Mouse (Mus musculus) v-Abl transformed pro-B cells (cell line): ENCODE results near the gene Ppm1h.

Experiments used
- in situ Hi-C, 2 experiments: fragments of 400-800 bp; cut with MboI; formaldehyde crosslinking; loops; one replicate each; pipeline ENCODE4 v1.15.1; 2025; ENCODE audit not compliant: unreplicated experiment in 2 of 2

The Ppm1h gene

DNA sequence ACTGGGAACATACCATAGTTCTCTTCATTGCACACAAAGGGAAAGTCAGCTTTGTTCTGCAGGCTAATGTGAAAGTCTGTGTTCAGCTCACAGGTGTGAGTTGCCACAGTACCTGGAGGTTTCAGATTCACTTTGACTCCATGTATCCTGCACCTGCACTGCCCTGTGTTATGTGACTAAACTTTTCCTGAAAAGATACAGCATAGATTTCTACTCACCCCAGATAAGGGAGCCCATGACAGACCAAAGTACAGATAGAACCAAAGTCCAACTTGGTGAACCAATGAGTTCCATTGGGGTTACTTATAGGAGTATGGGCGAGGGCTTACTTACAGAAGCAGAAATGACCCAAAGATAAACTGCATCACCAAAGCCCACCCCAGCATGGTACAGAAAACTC lies 17.8 kb downstream of the Ppm1h start:
- in situ Hi-C loops = no loop called here

DNA sequence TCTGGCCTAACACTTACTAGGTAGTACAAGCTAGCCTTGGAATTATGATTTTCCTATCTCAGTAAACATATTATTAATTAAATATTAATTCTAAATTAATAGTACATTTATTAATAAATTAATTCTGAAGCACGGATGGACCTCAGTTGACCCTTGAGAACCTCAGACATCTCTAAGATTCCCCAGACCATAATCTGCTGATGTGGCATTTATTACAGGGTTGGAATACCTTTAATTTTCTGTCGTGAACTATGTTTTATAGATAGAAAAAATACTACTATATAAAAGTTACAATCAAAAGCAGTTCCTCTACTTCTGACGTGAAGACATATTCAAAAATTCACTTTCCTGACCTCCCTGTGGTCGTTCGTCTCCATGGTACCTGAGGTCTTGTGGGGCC lies 19.8 kb downstream of the Ppm1h start:
- in situ Hi-C loops = no loop called here

DNA sequence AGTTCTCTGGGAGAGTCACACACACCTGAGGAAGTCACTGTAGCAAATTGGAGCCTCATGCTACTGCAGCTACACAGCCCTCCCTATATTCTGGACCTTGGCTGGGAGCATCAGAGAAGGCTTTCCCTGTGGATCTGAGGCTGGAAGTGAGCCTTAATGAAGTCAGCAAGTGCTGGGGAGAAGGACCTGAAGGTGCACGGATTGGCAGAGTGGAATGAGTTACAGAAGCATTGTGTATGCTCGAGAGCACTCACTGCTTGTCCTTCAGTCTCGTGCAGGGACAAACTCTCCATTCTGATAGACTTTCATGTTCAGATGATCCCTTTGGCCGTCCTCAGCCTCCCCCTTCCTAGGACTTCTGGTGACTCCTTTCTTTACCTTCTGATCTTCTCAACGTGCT lies 26.3 kb downstream of the Ppm1h start:
- in situ Hi-C loops = no loop called here

DNA sequence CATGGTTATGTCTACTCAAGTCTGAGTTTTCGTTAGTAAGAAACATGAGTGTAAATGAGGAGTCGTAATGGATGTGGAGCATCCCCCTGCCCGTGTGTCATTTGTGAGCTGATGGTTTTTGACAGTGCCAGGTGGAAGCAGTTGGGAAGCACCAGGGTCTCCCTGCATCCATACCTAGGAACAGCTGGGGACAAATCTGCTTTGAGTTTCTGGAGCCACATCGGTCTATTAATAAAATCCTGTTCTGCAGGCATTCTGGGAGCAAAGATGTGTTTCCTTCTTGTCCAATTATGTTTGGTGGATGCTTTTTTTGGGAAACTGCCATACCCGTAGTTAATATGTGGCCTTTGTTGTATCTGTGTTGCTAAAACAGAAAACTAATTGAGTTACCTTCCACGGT lies 26.9 kb downstream of the Ppm1h start:
- in situ Hi-C loops = no loop called here

DNA sequence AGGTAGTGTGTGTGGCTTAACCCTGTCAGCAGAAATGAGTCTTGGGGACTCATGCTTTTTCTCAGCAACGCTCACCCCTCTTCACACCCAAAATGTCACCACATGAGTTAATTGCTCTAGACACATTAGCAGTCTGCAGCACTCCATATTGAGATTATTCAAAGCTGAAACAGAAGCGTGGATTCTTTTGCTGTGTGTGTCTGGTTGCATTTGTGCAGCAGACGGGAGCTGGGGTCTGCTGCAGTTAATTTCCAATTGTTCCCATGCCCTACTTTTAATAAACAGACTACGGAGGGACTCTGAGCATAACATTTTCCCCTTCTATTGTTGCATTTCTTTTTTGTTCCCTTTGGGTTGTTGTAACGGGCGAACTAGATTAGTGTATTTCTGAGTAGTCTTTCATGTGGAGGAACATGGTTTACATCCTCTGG lies 32.8 kb downstream of the Ppm1h start:
- in situ Hi-C loops = no loop called here

DNA sequence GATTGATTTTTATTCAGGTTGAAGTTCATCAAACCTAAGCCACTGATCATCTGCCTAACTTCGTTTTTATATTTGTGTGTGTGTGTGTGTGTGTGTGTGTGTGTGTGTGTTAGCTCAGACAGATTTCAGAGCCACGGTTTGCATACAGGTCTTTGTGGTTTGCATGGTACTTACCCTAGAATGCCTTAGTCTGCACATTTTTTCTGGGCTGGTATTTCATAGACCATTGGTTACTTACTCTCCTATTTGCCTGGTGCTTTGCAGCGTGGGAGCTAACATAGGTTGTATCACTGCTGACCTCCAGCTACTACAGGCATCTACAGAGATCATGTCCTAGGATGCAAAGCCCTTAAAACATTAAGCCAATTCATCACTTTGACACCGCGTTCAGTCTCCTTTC lies 33.7 kb downstream of the Ppm1h start:
- in situ Hi-C loops = no loop called here

DNA sequence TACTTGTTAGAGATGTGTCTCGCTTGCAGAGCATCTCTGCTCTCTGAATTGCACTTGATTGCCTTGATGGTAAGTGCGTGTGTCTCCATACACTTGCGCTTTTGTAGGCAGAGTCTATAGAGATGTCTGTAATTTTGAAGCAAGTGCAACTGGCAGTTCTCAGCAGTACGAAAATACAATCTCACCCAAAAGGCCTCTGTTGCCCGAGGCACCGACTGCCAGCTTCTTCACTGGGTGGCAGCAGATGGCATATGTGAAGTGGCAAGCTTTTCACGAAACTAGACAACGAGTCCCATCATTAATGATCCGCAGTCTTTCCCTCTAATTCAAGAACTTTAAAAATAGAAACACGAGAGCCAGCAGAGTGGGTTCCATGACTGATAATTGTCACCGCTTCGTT lies 37.3 kb downstream of the Ppm1h start:
- in situ Hi-C loops = no loop called here

DNA sequence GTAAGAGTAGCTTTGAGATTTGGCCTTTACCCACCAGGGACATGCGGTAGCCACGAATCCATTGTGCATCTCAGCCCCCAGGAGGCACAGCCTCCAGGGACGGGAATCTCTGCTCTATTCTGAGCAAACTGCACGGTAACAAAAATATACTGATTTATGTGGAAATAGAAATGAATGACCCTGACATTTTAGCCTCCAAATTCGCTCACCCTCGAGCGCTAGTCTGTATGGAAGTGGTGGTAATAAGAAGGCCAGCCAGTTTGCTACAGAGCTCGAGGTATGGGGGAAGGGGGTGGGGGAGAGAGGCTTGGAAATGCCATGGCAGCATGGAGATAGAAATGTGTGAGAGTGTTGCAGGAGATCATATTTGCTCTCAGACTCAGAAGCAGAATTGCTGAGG lies 37.7 kb downstream of the Ppm1h start:
- in situ Hi-C loops = no loop called here

DNA sequence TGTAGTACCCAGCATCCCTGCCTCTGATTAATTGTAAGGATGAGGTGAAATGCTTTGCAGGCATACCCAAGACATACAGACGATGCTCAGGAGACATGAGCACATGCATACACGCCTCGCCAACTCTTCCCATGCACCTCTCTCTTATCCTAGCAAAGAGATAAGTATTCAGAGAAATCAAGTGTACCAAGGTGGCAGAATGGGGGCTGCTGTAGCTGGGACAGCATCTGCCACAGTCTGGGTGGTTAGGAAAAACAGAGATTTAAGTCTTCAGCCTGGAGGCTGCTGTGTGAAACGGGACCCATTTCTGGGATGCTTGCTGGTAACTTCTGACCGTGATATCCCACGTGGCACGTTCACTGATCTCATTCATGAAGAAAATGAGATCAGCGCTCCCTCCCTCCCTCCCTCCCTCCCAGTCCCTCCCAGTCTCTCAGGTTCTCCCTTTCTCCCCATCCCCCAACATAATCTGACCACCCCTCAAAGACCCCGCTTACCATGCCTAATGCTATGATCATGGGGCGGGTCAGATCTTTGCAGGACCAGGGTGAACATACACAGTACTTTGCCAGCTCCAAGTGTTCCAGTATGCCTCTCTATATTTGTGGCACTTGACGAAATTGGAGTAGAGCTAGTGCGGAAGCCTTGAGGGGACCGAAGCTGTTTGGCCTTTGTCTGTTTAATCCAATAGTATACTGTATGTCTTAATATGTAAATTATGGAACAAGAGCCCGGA lies 38.3 kb downstream of the Ppm1h start:
- in situ Hi-C loops = no loop called here

DNA sequence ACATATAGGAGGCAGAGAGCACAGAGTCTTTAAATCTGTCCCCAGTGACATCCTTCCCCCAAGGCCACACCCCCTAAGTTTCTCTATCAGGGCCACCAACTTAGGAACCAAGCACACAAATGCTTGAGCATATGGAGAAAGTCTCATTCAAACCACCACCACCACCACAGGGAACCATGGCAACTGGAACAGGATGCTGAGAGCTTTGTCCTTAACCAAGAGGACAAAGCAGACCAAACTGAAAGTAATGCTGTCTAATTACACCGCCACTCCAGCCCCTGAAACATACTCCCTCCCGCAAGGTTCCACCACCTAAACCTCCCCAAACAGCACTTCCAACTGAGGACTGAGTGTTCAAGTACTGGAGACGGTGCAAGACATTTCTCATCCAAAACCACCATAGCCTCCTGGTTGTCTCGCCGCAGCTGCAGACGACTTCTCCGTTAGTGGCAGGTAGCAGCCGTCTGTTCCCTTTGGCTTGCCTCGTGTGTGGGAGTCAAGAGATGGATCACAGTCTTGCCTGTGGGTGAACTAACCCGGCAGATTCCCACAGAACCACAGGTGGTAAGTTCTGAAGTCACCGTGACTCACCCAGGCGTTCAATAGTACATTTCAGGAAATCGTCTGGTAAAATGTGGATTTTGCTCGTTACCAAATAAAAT lies 39.3 kb downstream of the Ppm1h start:
- in situ Hi-C loops = no loop called here

DNA sequence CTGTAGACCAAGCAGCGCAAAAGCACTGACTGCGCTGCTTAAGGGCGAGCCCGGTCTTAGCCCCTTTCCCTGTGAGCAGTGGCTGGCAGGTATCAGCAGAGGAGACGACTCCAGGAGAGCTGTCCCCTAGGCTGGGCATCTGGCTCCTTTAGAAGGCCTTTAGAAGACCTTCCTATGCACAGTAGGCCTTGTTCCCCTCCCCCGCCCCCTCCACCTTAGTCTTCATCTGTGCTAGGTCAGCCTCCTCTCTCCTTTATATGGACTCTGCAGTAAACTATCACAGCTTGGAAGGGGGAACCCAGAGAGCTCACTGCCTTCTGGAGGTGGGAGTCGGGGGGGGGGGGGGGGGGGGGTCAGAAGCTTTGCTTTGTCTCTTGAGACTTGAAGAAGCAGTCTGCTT lies 40.4 kb downstream of the Ppm1h start:
- in situ Hi-C loops = no loop called here

DNA sequence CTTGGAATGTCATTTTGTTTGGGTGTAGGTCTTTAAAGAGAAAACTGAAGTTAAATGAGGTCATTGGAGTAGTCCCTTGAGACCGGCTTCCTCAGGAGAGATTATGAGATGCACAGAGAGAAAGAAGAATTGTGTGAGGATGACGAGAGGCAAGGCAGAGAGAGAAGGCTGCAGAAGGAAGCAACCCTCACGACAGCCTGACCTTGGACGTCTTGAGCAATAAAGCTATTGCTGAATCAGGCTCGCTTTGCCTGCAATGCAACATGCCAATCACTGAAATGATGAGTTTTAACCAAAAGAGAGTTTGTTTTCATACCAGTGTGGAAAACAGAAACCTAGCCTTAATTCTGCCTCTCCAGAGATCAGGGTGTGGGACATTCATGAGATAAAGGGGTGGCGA lies 43.5 kb downstream of the Ppm1h start:
- in situ Hi-C loops = no loop called here

DNA sequence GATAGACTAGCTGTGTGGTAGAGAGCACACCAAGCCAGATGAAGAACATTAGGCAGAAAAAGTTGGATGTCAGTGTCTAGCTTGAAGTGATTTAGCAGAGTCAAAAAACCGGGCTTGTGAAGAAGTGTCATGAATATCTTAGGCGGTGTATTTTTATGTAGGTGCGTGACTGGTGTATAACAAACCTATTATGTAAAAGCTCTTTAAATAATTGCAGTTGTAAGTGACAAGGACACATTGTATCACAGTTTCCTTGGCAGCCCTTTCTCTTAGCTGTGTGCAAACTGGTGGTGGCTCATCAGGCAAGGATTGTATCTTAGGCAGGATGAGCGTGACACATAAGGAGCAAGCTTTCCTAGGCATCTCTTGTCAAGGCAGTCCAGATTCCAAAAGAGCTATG lies 46.1 kb downstream of the Ppm1h start:
- in situ Hi-C loops = no loop called here

DNA sequence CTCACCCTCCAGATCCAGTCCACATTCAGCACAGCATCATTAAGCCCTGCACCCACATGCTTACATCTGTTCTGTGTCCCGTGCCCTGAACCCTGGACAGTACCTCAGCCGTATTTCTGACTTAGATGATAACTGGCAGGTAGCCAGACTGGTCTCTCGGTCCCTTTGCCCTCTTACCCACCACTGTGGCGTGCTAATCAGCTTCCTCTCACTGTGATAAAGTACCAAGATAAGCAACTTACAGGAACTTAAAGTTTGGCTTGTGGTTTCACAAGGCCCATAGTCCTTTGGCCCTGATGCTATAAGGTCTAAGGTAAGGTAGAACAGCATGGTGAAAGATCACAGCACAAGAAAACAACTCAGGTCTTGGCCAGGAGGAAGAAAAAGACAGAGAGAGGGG lies 48.7 kb downstream of the Ppm1h start:
- in situ Hi-C loops = no loop called here

DNA sequence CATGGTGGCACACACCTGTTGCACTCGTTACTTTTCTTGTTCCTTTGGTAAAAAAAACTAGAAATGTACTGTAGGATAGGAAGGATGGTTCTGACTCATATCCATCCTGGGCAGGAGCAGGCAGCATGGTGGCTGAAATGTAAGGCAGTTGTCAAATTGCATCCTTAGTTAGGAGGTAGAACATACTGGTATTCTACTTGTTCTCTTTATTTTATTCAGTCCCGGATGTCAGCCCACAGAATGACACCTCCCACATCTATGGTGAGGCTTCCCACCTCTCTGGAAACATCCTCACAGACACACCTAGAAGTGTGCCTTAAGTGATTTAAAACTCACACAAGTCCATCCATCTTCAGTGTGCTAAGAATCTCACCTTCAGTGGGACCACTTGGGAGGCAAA lies 49.6 kb downstream of the Ppm1h start:
- in situ Hi-C loops = no loop called here

DNA sequence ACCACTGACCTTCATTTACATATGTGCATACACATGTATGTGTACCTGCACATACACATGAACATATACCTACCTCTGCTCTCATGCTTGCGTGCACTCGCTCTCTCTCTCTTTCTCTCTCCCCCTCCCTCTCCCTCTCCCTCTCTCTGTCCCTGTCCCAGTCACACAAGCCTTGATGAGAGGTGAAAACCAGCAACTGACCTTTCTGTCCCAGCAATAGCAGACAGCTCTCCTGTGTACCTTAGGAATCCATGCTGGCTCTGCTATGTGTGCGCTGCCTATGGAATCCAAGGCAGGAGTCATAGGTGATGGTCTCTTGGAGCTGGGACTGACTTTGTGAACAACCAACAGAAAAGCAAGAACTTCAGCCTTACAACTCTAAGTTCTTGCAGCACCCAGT lies 53.6 kb downstream of the Ppm1h start:
- in situ Hi-C loops = no loop called here

DNA sequence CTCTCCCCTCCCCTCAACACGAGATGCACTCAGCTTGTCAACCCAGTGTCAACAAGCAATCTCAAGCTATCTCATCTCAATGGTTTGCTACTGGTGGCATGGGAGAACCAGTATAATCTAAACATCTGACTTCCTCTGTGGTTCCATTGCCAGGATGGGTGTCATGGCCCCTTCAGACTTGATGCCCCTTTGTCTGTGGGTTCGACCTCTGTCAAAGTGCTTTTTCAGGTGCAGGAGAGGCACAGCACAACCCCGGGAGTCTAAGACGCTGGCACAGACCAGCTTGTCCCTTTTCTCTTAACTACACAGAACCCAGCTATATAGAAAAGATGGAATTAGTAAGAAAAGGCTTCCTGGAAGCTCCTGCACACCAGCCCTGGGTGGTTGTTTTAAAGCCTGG lies 56.0 kb downstream of the Ppm1h start:
- in situ Hi-C loops = no loop called here

DNA sequence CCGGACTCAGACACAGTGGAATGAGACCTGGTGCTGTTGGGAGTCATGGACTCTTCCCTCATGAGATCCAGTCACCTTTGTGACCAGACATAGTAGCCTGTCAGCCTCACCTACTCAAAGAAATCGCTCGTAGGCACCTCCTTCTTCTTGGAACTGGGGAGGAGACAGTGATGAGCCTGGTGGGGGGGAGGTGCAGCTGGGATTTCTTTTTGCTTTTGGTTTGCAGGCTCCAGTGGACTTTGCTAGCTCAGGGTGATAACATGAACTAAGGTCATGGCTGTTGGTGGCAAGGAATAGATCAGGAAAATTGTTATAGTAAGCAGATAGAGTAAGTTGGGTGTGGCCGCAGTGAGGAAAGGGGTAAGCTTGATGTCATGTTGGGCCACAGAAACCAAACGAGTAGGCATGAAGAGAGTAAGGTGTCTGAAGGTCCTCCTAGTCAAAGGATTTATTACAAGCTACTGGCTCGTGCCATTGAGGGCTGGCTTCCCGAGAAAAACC lies 56.8 kb downstream of the Ppm1h start:
- in situ Hi-C loops = no loop called here

DNA sequence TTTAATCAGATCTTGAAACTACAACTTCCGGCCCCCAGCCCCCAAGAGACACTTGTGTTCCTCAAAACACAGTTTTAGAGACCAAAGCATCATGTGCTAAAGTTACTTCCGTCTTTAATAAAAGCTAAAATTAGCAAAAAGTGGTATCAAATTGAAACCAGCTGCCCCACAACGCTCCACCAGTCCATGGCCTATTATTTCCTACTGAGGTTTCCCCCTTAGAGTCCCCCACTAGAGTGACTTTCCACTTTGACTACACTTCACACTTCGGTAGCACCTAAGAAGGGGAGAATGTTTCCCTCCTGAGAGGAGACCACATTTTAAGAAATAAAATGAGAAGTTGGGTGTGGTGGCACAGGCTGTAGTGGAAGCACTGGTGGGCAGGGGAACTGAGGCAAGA lies 58.3 kb downstream of the Ppm1h start:
- in situ Hi-C loops = no loop called here

DNA sequence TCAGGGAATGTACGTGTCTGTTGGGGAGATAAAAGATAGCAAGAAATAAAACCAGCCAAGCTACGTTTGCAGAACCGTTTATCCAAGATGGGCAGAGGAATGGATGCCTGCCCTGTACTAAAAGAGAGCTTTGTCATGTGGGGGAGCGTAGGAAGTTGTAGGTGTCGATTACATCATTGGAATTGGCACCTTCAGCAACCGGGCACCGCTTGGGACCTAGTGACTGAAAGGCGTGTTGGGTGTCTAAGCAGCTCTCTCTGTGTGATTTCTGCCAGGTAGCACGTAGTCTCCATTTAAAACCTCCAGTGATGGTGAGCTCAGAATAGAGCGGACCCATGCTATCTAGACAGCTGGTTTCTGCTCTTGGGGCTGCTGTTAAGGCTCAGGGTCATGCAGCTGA lies 60.0 kb downstream of the Ppm1h start:
- in situ Hi-C loops = no loop called here

DNA sequence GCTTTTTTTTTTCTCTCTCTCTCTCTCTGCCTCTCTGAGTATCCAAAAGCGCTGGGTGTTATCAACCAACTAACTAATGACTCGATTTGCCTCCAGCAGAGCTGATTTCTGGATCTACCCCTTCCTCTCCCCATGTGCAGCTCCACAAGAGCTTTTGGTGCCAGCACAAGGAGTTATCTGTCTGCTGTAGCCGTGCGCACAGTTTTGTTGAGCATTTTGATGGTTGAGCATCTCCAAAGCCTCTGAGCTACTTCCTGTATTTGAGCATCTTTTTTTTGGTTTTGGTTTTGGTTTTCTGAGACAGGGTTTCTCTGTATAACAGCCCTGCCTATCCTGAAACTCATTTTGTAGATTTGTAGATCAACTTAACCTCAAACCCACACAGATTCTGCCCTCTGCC lies 60.5 kb downstream of the Ppm1h start:
- in situ Hi-C loops = no loop called here

DNA sequence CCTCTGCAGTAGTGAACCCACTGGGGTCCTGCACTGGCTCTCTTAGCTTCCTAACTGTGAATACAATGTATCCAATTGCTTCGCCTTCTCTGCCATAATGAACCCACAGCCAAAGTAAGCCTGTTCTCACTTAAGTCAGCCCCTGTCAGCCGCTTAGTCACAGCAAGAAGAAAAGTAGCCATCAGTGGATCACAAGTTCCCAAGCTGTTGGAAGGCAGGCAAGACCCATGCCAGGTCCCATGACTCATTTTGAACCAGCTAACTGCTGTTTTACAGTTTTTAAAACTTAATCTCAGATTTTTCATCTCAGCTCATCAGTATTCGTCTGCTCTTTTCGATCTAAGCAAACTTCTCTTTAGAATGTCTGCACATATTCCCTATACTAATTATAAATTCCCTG lies 61.6 kb downstream of the Ppm1h start:
- in situ Hi-C loops = no loop called here
